Mouse (Mus musculus): ENCODE results near the gene 2300009A05Rik.

The 2300009A05Rik gene

DNA sequence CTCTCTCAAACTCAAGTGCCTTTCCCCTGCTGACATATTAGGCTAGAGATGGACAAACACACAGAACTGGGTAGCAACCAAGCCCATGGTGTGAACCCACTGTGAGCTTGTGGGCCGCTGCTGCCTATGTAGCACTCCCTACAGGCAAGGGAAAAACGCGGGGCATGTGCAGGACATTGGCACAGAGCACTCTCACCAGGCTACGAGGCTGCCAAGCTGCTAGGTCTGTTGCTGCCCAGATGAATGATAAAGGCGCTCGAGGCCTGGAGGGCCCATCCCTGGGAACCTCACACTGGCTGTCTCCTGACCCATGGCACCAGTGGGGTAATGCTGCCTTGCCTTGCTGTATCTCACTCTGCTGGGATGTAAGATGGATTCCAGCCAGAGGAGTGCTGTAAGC, 53.0 kb downstream of the 2300009A05Rik start:
- no peak for DNase-seq (ENCODE audit: low spot score)
